Mouse (Mus musculus): Measurements from ENCODE around the gene Dlgap1. TPM values are rescaled to one million over a fixed set of nuclear protein-coding genes. Genes with fewer than 3 reads are reported as not detected.
A peak's percentile ranks its signal among the peaks of the same experiment; 100 is the strongest.
"Not testable (repeated sequence)": the region's sequence is repeated elsewhere in the genome, so short reads cannot be mapped to it uniquely, and the experiment has no call there.

Dlgap1 gene
- polyA plus RNA-seq, 1 experiment from 2014 or later: 3.5 TPM

- H3K36me3 ChIP-seq (ENCODE audit: insufficient read depth, low read length): no peaks in the 10 kb centered on the region
- WGBS: 100% methylated on average over 1 of the region's 1 CpGs
- H3K4me3 ChIP-seq (ENCODE audit: low read length): no peak overlapping the region
- H3K27ac ChIP-seq (ENCODE audit: low read length): no peak overlapping the region
- no peaks in the 10 kb centered on the region for H3K27me3 ChIP-seq (ENCODE audit: insufficient read depth, low read length)
- ATAC-seq (ENCODE audit: low FRiP score, low TSS enrichment): no peak
- H3K4me1 ChIP-seq (ENCODE audit: insufficient read depth, low read length): peaks cover 10% of the 10 kb centered on the region; the same call in 1 of the 2 replicates
- H3K4me2 ChIP-seq (replicated peaks; ENCODE audit: low read depth, low read length): no peak overlapping the region
- H3K9me3 ChIP-seq (ENCODE audit: low read length): no peaks in the 10 kb centered on the region
- H3K9ac ChIP-seq (replicated peaks; ENCODE audit: low read length): no peak overlapping the region
Observed at GRCm38 (mm10) chr17:70807885-70808284, 839.0 kb downstream of the Dlgap1 start.

DNA sequence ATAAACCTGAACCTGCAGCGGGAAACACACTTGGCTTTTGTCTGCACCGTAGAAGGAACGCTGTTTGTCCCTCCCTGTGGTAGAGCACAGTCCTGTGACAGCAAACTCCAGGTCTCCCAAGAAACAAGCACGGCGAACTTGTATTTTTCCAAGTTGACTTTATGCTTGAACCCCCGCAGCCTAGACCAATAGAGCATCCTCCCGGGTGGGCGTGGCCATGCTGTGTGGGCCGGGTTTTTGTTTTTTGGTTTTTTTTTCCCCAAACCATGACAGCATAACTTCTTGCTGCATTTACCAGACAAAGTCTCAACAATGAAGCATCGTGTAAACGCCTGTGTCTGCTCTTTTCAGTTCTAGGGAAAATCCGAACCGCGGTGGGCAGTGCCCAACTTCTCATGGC is 840.0 kb downstream of the Dlgap1 start:
- Histone ChIP-seq H3K27ac (ENCODE audit: low read length) (no peak overlapping the region), H3K9ac (replicated peaks; ENCODE audit: low read length) (no peak overlapping the region), H3K27me3 (ENCODE audit: insufficient read depth, low read length) (no peaks in the 10 kb centered on the region), H3K36me3 (ENCODE audit: insufficient read depth, low read length) (no peaks in the 10 kb centered on the region), H3K9me3 (ENCODE audit: low read length) (no peaks in the 10 kb centered on the region), H3K4me1 (ENCODE audit: insufficient read depth, low read length) (peaks cover 10% of the 10 kb centered on the region; the same call in 1 of the 2 replicates), H3K4me3 (ENCODE audit: low read length) (no peak overlapping the region), H3K4me2 (replicated peaks; ENCODE audit: low read depth, low read length) (peak overlapping the region; percentile 25)
- ATAC-seq (ENCODE audit: low FRiP score, low TSS enrichment): no peak
- 41% methylated on average over 14 of the region's 14 CpGs for WGBS

DNA sequence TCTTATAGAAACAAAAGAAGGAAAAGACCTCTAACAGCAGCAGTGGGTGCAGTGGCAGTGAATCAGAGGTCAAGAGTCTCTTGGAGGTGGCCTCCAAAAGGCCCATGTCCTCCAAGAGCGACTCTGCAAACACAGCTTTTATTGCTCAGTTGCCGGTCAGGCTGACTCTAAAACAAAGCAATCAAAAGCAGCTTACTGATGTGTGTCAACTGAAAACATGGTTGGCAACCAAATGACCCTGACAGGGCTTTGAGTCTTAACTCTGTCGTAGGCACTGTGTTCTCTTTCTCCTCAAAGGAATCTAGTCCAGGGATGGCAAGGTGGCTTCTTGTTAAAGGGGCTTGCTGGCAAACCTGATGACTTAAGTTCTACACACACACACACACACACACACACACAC is 840.9 kb downstream of the Dlgap1 start:
- H3K4me2 ChIP-seq (replicated peaks; ENCODE audit: low read depth, low read length): no peak overlapping the region
- no peaks in the 10 kb centered on the region for H3K27me3 ChIP-seq (ENCODE audit: insufficient read depth, low read length)
- ATAC-seq (ENCODE audit: low FRiP score, low TSS enrichment): no peak; the same call in 1 of the 2 replicates
- no peak overlapping the region for H3K9ac ChIP-seq (replicated peaks; ENCODE audit: low read length)
- H3K4me1 ChIP-seq (ENCODE audit: insufficient read depth, low read length): peaks cover 10% of the 10 kb centered on the region; the same call in 1 of the 2 replicates
- WGBS: 15% methylated on average over 3 of the region's 3 CpGs
- no peaks in the 10 kb centered on the region for H3K36me3 ChIP-seq (ENCODE audit: insufficient read depth, low read length)
- H3K27ac ChIP-seq (ENCODE audit: low read length): no peak overlapping the region
- H3K9me3 ChIP-seq (ENCODE audit: low read length): no peaks in the 10 kb centered on the region
- H3K4me3 ChIP-seq (ENCODE audit: low read length): no peak overlapping the region

- Histone ChIP-seq H3K4me1 (ENCODE audit: insufficient read depth, low read length) (peaks cover 10% of the 10 kb centered on the region; the same call in 1 of the 2 replicates), H3K4me2 (replicated peaks; ENCODE audit: low read depth, low read length) (no peak overlapping the region), H3K9me3 (ENCODE audit: low read length) (no peaks in the 10 kb centered on the region), H3K4me3 (ENCODE audit: low read length) (no peak overlapping the region), H3K27ac (ENCODE audit: low read length) (no peak overlapping the region), H3K27me3 (ENCODE audit: insufficient read depth, low read length) (no peaks in the 10 kb centered on the region), H3K36me3 (ENCODE audit: insufficient read depth, low read length) (no peaks in the 10 kb centered on the region), H3K9ac (replicated peaks; ENCODE audit: low read length) (no peak overlapping the region)
- 55% methylated on average over 5 of the region's 5 CpGs for WGBS
- peak; percentile 72; the same call in 1 of the 2 replicates for ATAC-seq (ENCODE audit: low FRiP score, low TSS enrichment)
Observed at GRCm38 (mm10) chr17:70810795-70811194, 841.9 kb downstream of the Dlgap1 start.

DNA sequence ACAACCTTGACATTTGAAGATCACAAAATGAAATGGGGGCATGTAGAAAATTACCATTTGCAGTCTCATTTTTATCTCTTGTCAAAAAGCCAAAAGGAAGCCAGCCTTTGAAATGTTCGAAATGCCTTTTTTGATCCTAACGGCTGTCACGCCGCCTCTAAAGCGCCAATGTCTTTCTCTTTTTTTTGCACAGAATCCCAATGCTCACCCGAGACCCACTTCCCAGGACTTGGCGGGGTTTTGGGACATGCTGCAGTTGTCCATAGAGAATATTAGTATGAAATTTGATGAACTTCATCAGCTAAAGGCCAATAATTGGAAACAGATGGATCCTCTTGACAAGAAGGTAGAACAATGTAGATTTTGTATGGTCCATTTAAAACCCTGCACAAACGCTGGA is 846.1 kb downstream of the Dlgap1 start:
- Histone ChIP-seq H3K4me1 (ENCODE audit: insufficient read depth, low read length) (peaks cover 6% of the 10 kb centered on the region; the same call in 1 of the 2 replicates), H3K9ac (replicated peaks; ENCODE audit: low read length) (no peak overlapping the region), H3K4me2 (replicated peaks; ENCODE audit: low read depth, low read length) (no peak overlapping the region), H3K4me3 (ENCODE audit: low read length) (no peak overlapping the region), H3K27ac (ENCODE audit: low read length) (no peak overlapping the region), H3K27me3 (ENCODE audit: insufficient read depth, low read length) (peaks cover 27% of the 10 kb centered on the region), H3K9me3 (ENCODE audit: low read length) (no peaks in the 10 kb centered on the region), H3K36me3 (ENCODE audit: insufficient read depth, low read length) (no peaks in the 10 kb centered on the region)
- 82% methylated on average over 8 of the region's 8 CpGs for WGBS
- ATAC-seq (ENCODE audit: low FRiP score, low TSS enrichment): no peak

GRCm38 (mm10) chr17:70817862-70818451 is 849.1 kb downstream of the Dlgap1 start:
- Histone ChIP-seq H3K9ac (replicated peaks; ENCODE audit: low read length) (peak overlapping the region; percentile 68), H3K27me3 (ENCODE audit: insufficient read depth, low read length) (peaks cover 33% of the 10 kb centered on the region), H3K4me1 (ENCODE audit: insufficient read depth, low read length) (peaks cover 6% of the 10 kb centered on the region; the same call in 1 of the 2 replicates), H3K4me3 (ENCODE audit: low read length) (peak overlapping the region; percentile 61), H3K36me3 (ENCODE audit: insufficient read depth, low read length) (no peaks in the 10 kb centered on the region), H3K9me3 (ENCODE audit: low read length) (no peaks in the 10 kb centered on the region), H3K27ac (ENCODE audit: low read length) (no peak overlapping the region), H3K4me2 (replicated peaks; ENCODE audit: low read depth, low read length) (peak overlapping the region; percentile 91)
- ATAC-seq (ENCODE audit: low FRiP score, low TSS enrichment): peak; percentile 70
- WGBS: 3% methylated on average over 37 of the region's 51 CpGs

GRCm38 (mm10) chr17:70823083-70823482 is 854.2 kb downstream of the Dlgap1 start:
- Histone ChIP-seq H3K9ac (replicated peaks; ENCODE audit: low read length) (no peak overlapping the region), H3K27ac (ENCODE audit: low read length) (no peak overlapping the region), H3K36me3 (ENCODE audit: insufficient read depth, low read length) (no peaks in the 10 kb centered on the region), H3K4me1 (ENCODE audit: insufficient read depth, low read length) (no peaks in the 10 kb centered on the region), H3K9me3 (ENCODE audit: low read length) (no peaks in the 10 kb centered on the region), H3K4me2 (replicated peaks; ENCODE audit: low read depth, low read length) (no peak overlapping the region), H3K27me3 (ENCODE audit: insufficient read depth, low read length) (peaks cover 20% of the 10 kb centered on the region), H3K4me3 (ENCODE audit: low read length) (no peak overlapping the region)
- 85% methylated on average over 8 of the region's 8 CpGs for WGBS
- ATAC-seq (ENCODE audit: low FRiP score, low TSS enrichment): no peak

DNA sequence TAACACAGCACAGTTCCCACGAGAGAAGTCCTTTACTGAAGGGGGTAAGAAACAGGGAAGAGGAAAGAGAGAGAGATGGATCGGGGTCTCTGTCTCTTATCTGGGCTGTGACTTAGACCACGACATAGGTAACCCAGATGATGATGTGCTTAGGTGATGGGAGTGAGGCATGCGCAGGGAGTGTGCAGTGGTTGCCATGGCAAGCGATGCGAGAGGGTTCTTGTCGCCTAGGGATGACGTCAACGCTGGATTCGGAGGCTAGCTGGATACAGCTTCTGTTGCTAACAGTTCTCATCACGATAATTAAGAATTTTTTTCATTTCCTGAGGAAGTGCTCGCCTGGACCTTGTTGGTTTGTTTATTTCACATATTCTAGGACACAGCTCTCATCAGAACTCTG is 857.4 kb downstream of the Dlgap1 start:
- no peak overlapping the region for H3K4me3 ChIP-seq (ENCODE audit: low read length)
- H3K36me3 ChIP-seq (ENCODE audit: insufficient read depth, low read length): no peaks in the 10 kb centered on the region
- ATAC-seq (ENCODE audit: low FRiP score, low TSS enrichment): no peak
- H3K4me1 ChIP-seq (ENCODE audit: insufficient read depth, low read length): no peaks in the 10 kb centered on the region
- H3K27me3 ChIP-seq (ENCODE audit: insufficient read depth, low read length): peaks cover 3% of the 10 kb centered on the region; the same call in 1 of the 2 replicates
- H3K9ac ChIP-seq (replicated peaks; ENCODE audit: low read length): no peak overlapping the region
- no peak overlapping the region for H3K4me2 ChIP-seq (replicated peaks; ENCODE audit: low read depth, low read length)
- H3K27ac ChIP-seq (ENCODE audit: low read length): no peak overlapping the region
- WGBS: 85% methylated on average over 12 of the region's 12 CpGs
- H3K9me3 ChIP-seq (ENCODE audit: low read length): no peaks in the 10 kb centered on the region

- not testable (repeated sequence) for H3K36me3 ChIP-seq (ENCODE audit: insufficient read depth, low read length); H3K9me3 ChIP-seq (ENCODE audit: low read length); H3K27me3 ChIP-seq (ENCODE audit: insufficient read depth, low read length); H3K4me3 ChIP-seq (ENCODE audit: low read length); H3K4me2 ChIP-seq (replicated peaks; ENCODE audit: low read depth, low read length); H3K4me1 ChIP-seq (ENCODE audit: insufficient read depth, low read length); H3K27ac ChIP-seq (ENCODE audit: low read length); ATAC-seq (ENCODE audit: low FRiP score, low TSS enrichment); H3K9ac ChIP-seq (replicated peaks; ENCODE audit: low read length)
- WGBS: 82% methylated on average over 11 of the region's 11 CpGs
Observed at GRCm38 (mm10) chr17:70827463-70828179, 858.7 kb downstream of the Dlgap1 start.

- no peaks in the 10 kb centered on the region for H3K36me3 ChIP-seq (ENCODE audit: insufficient read depth, low read length)
- no peaks in the 10 kb centered on the region for H3K4me1 ChIP-seq (ENCODE audit: insufficient read depth, low read length)
- WGBS: 82% methylated on average over 4 of the region's 4 CpGs
- H3K27me3 ChIP-seq (ENCODE audit: insufficient read depth, low read length): no peaks in the 10 kb centered on the region
- no peak overlapping the region for H3K4me2 ChIP-seq (replicated peaks; ENCODE audit: low read depth, low read length)
- no peak for ATAC-seq (ENCODE audit: low FRiP score, low TSS enrichment)
- H3K9ac ChIP-seq (replicated peaks; ENCODE audit: low read length): no peak overlapping the region
- H3K27ac ChIP-seq (ENCODE audit: low read length): no peak overlapping the region
- H3K9me3 ChIP-seq (ENCODE audit: low read length): no peaks in the 10 kb centered on the region
- H3K4me3 ChIP-seq (ENCODE audit: low read length): no peak overlapping the region
Observed at GRCm38 (mm10) chr17:70828180-70828528, 859.3 kb downstream of the Dlgap1 start.

Measured in kidney, embryonic 16.5 days (tissue).